Mouse (Mus musculus) lung, adult 2 months (tissue): Measurements from ENCODE around the gene Umad1.

Experiments used
- CTCF ChIP-seq: fragments of 200-500 bp; IDR thresholded peaks from 2 replicates; pipeline ENCODE4 v1.5.1; 2011; ENCODE audit warnings: mild to moderate bottlenecking, low read length, control low read depth; ENCODE audit not compliant: insufficient read depth
- POLR2A ChIP-seq: fragments of 200-500 bp; IDR thresholded peaks from 2 replicates; pipeline ENCODE4 v1.6.1; 2011; ENCODE audit warnings: low read depth, mild to moderate bottlenecking, control low read depth, low read length, borderline replicate concordance; ENCODE audit errors: extremely low read depth

- no peak for TF ChIP-seq CTCF
- TF ChIP-seq POLR2A: no peak
Observed at GRCm38 (mm10) chr6:8467667-8468337, 208.7 kb downstream of the Umad1 start.
